Mouse (Mus musculus) embryonic facial prominence, embryonic 14.5 days (tissue): ENCODE measurements around the gene Cdk5r1. TPM values are rescaled to one million over a fixed set of nuclear protein-coding genes. Genes with fewer than 3 reads are reported as not detected.

Experiments used
- polyA plus RNA-seq: library from polyadenylated mRNA; unstranded; fragments of >200 nt; fragmentation: Nextera tagmentation; extraction: Ambion mirVana; gene quantifications from 2 replicates; pipeline ENCODE4 v1.2.1, GENCODE M21; 2014

Cdk5r1 gene
- polyA plus RNA-seq, 1 experiment from 2014 or later, result 5.1 TPM

Other genes with a start within 250 kb of the Cdk5r1 start
- 4.1 and 5.0 TPM in 2 replicates for gene Rhbdl3, start 176.1 kb upstream of the Cdk5r1 start, polyA plus RNA-seq
- gene 5730455P16Rik, start 99.0 kb upstream of the Cdk5r1 start, polyA plus RNA-seq, result 20.8 and 26.7 TPM in 2 replicates
- gene Zfp207, start 93.7 kb upstream of the Cdk5r1 start, polyA plus RNA-seq, result 214 and 225 TPM in 2 replicates
- gene Psmd11, start 48.4 kb upstream of the Cdk5r1 start, polyA plus RNA-seq, result 264 and 294 TPM in 2 replicates